Mouse (Mus musculus) heart, embryonic 13.5 days (tissue): ENCODE results near the gene Iars. TPM values are rescaled to one million over a fixed set of nuclear protein-coding genes. Genes with fewer than 3 reads are reported as not detected.
"Not testable (repeated sequence)": the region's sequence is repeated elsewhere in the genome, so short reads cannot be mapped to it uniquely, and the experiment has no call there.

Experiments
- ATAC-seq: fragments of 200-750 bp; cut with Nextera tagmentation; 2 replicates; pipeline ENCODE4 v1.8.0; 2017; ENCODE audit warnings: moderate TSS enrichment; ENCODE audit not compliant: insufficient number of reproducible peaks, low FRiP score, low TSS enrichment; ENCODE audit errors: extremely low read depth
- H3K27ac ChIP-seq: fragments of 300-500 bp; sonication (generic); replicated peaks from 2 replicates; pipeline ENCODE4 v1.5.1; 2015; ENCODE audit warnings: moderate library complexity, mild to moderate bottlenecking, inconsistent platforms
- H3K27me3 ChIP-seq: fragments of 300-500 bp; sonication (generic); replicated peaks from 2 replicates; pipeline ENCODE4 v1.6.1; 2015; ENCODE audit warnings: mild to moderate bottlenecking, inconsistent platforms
- H3K36me3 ChIP-seq: fragments of 300-500 bp; sonication (generic); 2 replicates; pipeline ENCODE4 v1.6.1; 2015; ENCODE audit warnings: mild to moderate bottlenecking, inconsistent platforms
- H3K4me1 ChIP-seq: fragments of 300-500 bp; sonication (generic); 2 replicates; pipeline ENCODE4 v1.6.1; 2015; ENCODE audit warnings: inconsistent platforms
- H3K4me2 ChIP-seq: fragments of 300-500 bp; sonication (generic); 2 replicates; pipeline ENCODE4 v1.6.1; 2015; ENCODE audit warnings: inconsistent platforms, mild to moderate bottlenecking, moderate library complexity
- H3K4me3 ChIP-seq: fragments of 300-500 bp; sonication (generic); 2 replicates; pipeline ENCODE4 v1.5.1; 2015; ENCODE audit warnings: moderate library complexity, mild to moderate bottlenecking, inconsistent platforms
- H3K9ac ChIP-seq: fragments of 300-500 bp; sonication (generic); 2 replicates; pipeline ENCODE4 v1.6.1; 2015; ENCODE audit warnings: inconsistent platforms, mild to moderate bottlenecking, moderate library complexity
- H3K9me3 ChIP-seq: fragments of 300-500 bp; sonication (generic); 2 replicates; pipeline ENCODE4 v1.6.1; 2016; ENCODE audit warnings: inconsistent platforms
- WGBS: fragments of 180-500 bp; shearing (Covaris S2); methylation state at CpG from one replicate; pipeline ENCODE4 v1.1.7; 2015; ENCODE audit warnings: mixed read lengths; 5-methylcytosine and 5-hydroxymethylcytosine counted together
- polyA plus RNA-seq: library from polyadenylated mRNA; unstranded; fragments of >200 nt; fragmentation: Nextera tagmentation; extraction: Ambion mirVana; gene quantifications from 2 replicates; pipeline ENCODE4 v1.2.1, GENCODE M21; 2015

Iars gene
- polyA plus RNA-seq, 1 experiment from 2014 or later, result 50.2 TPM

GRCm38 (mm10) chr13:49741285-49742040 is 59.6 kb downstream of the Iars start:
- Histone ChIP-seq H3K4me3 (no peak overlapping the region), H3K27ac (no peak overlapping the region), H3K27me3 (no peaks in the 10 kb centered on the region), H3K4me1 (no peaks in the 10 kb centered on the region), H3K36me3 (0 out of 2 replicates have a peak, but pooled peaks cover 2% of the 10 kb centered on the region), H3K4me2 (no peak overlapping the region), H3K9ac (no peak overlapping the region), H3K9me3 (no peaks in the 10 kb centered on the region)
- WGBS, result 83% methylated on average over 16 of the region's 16 CpGs
- no peak for ATAC-seq

- Histone ChIP-seq H3K27ac (no peak overlapping the region), H3K9ac (no peak overlapping the region), H3K4me1 (no peaks in the 10 kb centered on the region), H3K27me3 (no peaks in the 10 kb centered on the region), H3K4me2 (no peak overlapping the region), H3K4me3 (no peak overlapping the region), H3K36me3 (no peaks in the 10 kb centered on the region), H3K9me3 (no peaks in the 10 kb centered on the region)
- no peak for ATAC-seq
- 83% methylated on average over 9 of the region's 9 CpGs for WGBS
Measured at GRCm38 (mm10) chr13:49756591-49756990, 74.7 kb downstream of the Iars start.

GRCm38 (mm10) chr13:49757966-49758365 is 76.1 kb downstream of the Iars start:
- 89% methylated on average over 4 of the region's 4 CpGs for WGBS
- H3K4me3 ChIP-seq, result no peak overlapping the region

GRCm38 (mm10) chr13:49760675-49761074 is 78.8 kb downstream of the Iars start:
- H3K4me3 ChIP-seq, result no peak overlapping the region
- no peaks in the 10 kb centered on the region for H3K36me3 ChIP-seq
- H3K4me1 ChIP-seq, result no peaks in the 10 kb centered on the region
- no peak overlapping the region for H3K27ac ChIP-seq
- no peak for ATAC-seq
- H3K4me2 ChIP-seq, result no peak overlapping the region
- H3K27me3 ChIP-seq, result no peaks in the 10 kb centered on the region
- no peaks in the 10 kb centered on the region for H3K9me3 ChIP-seq
- H3K9ac ChIP-seq, result no peak overlapping the region
- 43% methylated on average over 1 of the region's 1 CpGs for WGBS

More at GRCm38 (mm10) chr13:49757966-49758365, 76.1 kb downstream of the Iars start:
- Histone ChIP-seq H3K9me3 (no peaks in the 10 kb centered on the region), H3K27ac (no peak overlapping the region), H3K4me2 (no peak overlapping the region), H3K9ac (no peak overlapping the region), H3K27me3 (no peaks in the 10 kb centered on the region), H3K36me3 (no peaks in the 10 kb centered on the region), H3K4me1 (no peaks in the 10 kb centered on the region)
- no peak for ATAC-seq

- Histone ChIP-seq H3K4me3 (no peak overlapping the region), H3K36me3 (no peaks in the 10 kb centered on the region), H3K4me1 (no peaks in the 10 kb centered on the region), H3K27me3 (no peaks in the 10 kb centered on the region), H3K9me3 (no peaks in the 10 kb centered on the region), H3K9ac (no peak overlapping the region), H3K27ac (no peak overlapping the region), H3K4me2 (no peak overlapping the region)
- no peak for ATAC-seq
- 84% methylated on average over 14 of the region's 14 CpGs for WGBS
Measured at GRCm38 (mm10) chr13:49762208-49762607, 80.3 kb downstream of the Iars start.

GRCm38 (mm10) chr13:49765306-49765705 is 83.4 kb downstream of the Iars start:
- Histone ChIP-seq H3K4me1 (no peaks in the 10 kb centered on the region), H3K4me2 (no peak overlapping the region), H3K27me3 (no peaks in the 10 kb centered on the region), H3K27ac (no peak overlapping the region), H3K9me3 (no peaks in the 10 kb centered on the region), H3K9ac (no peak overlapping the region), H3K4me3 (no peak overlapping the region), H3K36me3 (no peaks in the 10 kb centered on the region)
- ATAC-seq, result no peak
- 84% methylated on average over 8 of the region's 8 CpGs for WGBS

GRCm38 (mm10) chr13:49766269-49766668 is 84.4 kb downstream of the Iars start:
- Histone ChIP-seq H3K27me3 (no peaks in the 10 kb centered on the region), H3K4me3 (no peak overlapping the region), H3K27ac (no peak overlapping the region), H3K9ac (no peak overlapping the region), H3K9me3 (no peaks in the 10 kb centered on the region), H3K36me3 (no peaks in the 10 kb centered on the region), H3K4me1 (no peaks in the 10 kb centered on the region), H3K4me2 (no peak overlapping the region)
- ATAC-seq, result no peak
- WGBS, result 64% methylated on average over 9 of the region's 9 CpGs

- WGBS, result 25% methylated on average over 2 of the region's 2 CpGs
- Histone ChIP-seq H3K4me2 (no peak overlapping the region), H3K9me3 (no peaks in the 10 kb centered on the region), H3K27me3 (no peaks in the 10 kb centered on the region), H3K4me3 (no peak overlapping the region), H3K36me3 (no peaks in the 10 kb centered on the region), H3K27ac (no peak overlapping the region), H3K9ac (no peak overlapping the region), H3K4me1 (no peaks in the 10 kb centered on the region)
- no peak for ATAC-seq
Measured at GRCm38 (mm10) chr13:49768048-49768447, 86.1 kb downstream of the Iars start.

- H3K4me1 ChIP-seq, result no peaks in the 10 kb centered on the region
- no peak for ATAC-seq
- WGBS, result 74% methylated on average over 16 of the region's 16 CpGs
Measured at GRCm38 (mm10) chr13:49769111-49769510, 87.2 kb downstream of the Iars start.

GRCm38 (mm10) chr13:49771536-49771935 is 89.6 kb downstream of the Iars start:
- not testable (repeated sequence) for H3K4me2 ChIP-seq, ATAC-seq, H3K27me3 ChIP-seq, H3K27ac ChIP-seq, H3K9me3 ChIP-seq, H3K36me3 ChIP-seq, H3K9ac ChIP-seq, H3K4me3 ChIP-seq, H3K4me1 ChIP-seq

More at GRCm38 (mm10) chr13:49769111-49769510, 87.2 kb downstream of the Iars start:
- Histone ChIP-seq H3K9ac (no peak overlapping the region), H3K27me3 (no peaks in the 10 kb centered on the region), H3K9me3 (no peaks in the 10 kb centered on the region), H3K36me3 (no peaks in the 10 kb centered on the region), H3K4me3 (no peak overlapping the region), H3K4me2 (no peak overlapping the region), H3K27ac (no peak overlapping the region)
